Mouse (Mus musculus): ENCODE data around the gene Jak3. TPM values are rescaled to one million over a fixed set of nuclear protein-coding genes. Genes with fewer than 3 reads are reported as not detected.

Jak3 gene
- polyA plus RNA-seq (2017; shearing (Covaris generic)): 100 to 1,000 TPM; 150 to 199 TPM

GRCm38 (mm10) chr8:71676020-71676741 lies at the start of gene Jak3:
TSS of gene Jak3 (plus strand) at chr8:71676296.

GRCm38 (mm10) chr8:71671549-71671965 lies 4.5 kb upstream of the Jak3 start, which contains the start of gene Unc13a:
TSS of gene Unc13a (minus strand) at chr8:71671757.

DNA sequence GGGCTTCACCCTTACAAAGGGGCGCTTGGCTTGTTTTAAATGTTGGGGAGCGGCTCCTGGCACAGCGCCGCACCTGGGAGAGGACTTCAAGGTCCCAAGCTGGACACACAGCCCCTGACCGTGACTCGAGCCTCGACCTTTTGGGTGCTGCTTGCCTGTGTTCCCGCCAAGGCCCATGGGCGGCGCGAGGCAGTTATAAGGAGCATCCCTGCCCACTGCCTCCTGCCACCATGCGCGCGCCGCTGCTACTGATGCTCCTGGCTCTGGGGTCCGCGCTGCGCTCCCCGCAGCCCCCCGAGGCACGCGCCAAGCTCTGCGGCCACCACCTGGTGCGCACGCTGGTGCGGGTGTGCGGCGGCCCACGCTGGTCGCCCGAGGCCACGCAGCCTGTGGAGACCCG lies 12.9 kb downstream of the Jak3 start, which contains the start of gene Insl3:
TSS of gene Insl3 (plus strand) at position 187 of the 400 bp plus-strand sequence.

GRCm38 (mm10) chr8:71701414-71702086 lies 25.5 kb downstream of the Jak3 start, which contains the start of gene B3gnt3:
TSS of gene B3gnt3 (minus strand) at chr8:71701789.

GRCm38 (mm10) chr8:71725122-71725924 lies 49.2 kb downstream of the Jak3 start, which contains the start of gene Fcho1:
TSS of gene Fcho1 (minus strand) at chr8:71725716.

Other genes starting within 250 kb of the Jak3 start
- gene Abhd8, start 212.6 kb upstream of the Jak3 start, polyA plus RNA-seq (2017; shearing (Covaris generic)): 100 to 1,000 TPM; 123 to 182 TPM
- 10 to 100 TPM; 60.4 to 63.2 TPM for gene Mrpl34, start 211.3 kb upstream of the Jak3 start, polyA plus RNA-seq (2017; shearing (Covaris generic))
- gene Dda1, start 207.1 kb upstream of the Jak3 start, polyA plus RNA-seq (2017; shearing (Covaris generic)): 100 to 1,000 TPM in 1 of 2 experiments, 10 to 100 TPM in 1; 83.3 to 115 TPM
- gene Ano8, start 190.3 kb upstream of the Jak3 start, polyA plus RNA-seq (2017; shearing (Covaris generic)): 10 to 100 TPM; 15.7 to 26.6 TPM
- gene Gtpbp3, start 188.2 kb upstream of the Jak3 start, polyA plus RNA-seq (2017; shearing (Covaris generic)): 1 to 10 TPM; 8.7 to 9.3 TPM
- gene Plvap, start 164.5 kb upstream of the Jak3 start, polyA plus RNA-seq (2017; shearing (Covaris generic)): under 1 TPM in 1 of 2 experiments, not detected in 1; 0.20 TPM
- gene Ccdc194, start 150.6 kb upstream of the Jak3 start, polyA plus RNA-seq (2017; shearing (Covaris generic)): 1 to 10 TPM in 1 of 2 experiments, under 1 TPM in 1; 0.36 to 1.0 TPM
- 100 to 1,000 TPM; 106 to 121 TPM for gene Bst2, start 138.8 kb upstream of the Jak3 start, polyA plus RNA-seq (2017; shearing (Covaris generic))
- 10 to 100 TPM; 98.2 to 98.4 TPM for gene Mvb12a, start 133.4 kb upstream of the Jak3 start, polyA plus RNA-seq (2017; shearing (Covaris generic))
- 1 to 10 TPM; 2.2 to 2.7 TPM for gene Tmem221, start 117.4 kb upstream of the Jak3 start, polyA plus RNA-seq (2017; shearing (Covaris generic))
- gene Nxnl1, start 109.7 kb upstream of the Jak3 start, polyA plus RNA-seq (2017; shearing (Covaris generic)): 1 to 10 TPM in 1 of 2 experiments, under 1 TPM in 1; 0.18 to 3.6 TPM
- gene Slc27a1, start 107.4 kb upstream of the Jak3 start, polyA plus RNA-seq (2017; shearing (Covaris generic)): 10 to 100 TPM; 11.2 to 19.8 TPM
- 100 to 1,000 TPM in 1 of 2 experiments, 10 to 100 TPM in 1; 89.3 to 117 TPM for gene Pgls, start 84.1 kb upstream of the Jak3 start, polyA plus RNA-seq (2017; shearing (Covaris generic))
- 10 to 100 TPM in 1 of 2 experiments, 1 to 10 TPM in 1; 7.0 to 10.3 TPM for gene Fam129c, start 78.6 kb upstream of the Jak3 start, polyA plus RNA-seq (2017; shearing (Covaris generic))
- gene Colgalt1, start 65.3 kb upstream of the Jak3 start, polyA plus RNA-seq (2017; shearing (Covaris generic)): 10 to 100 TPM; 33.6 to 41.0 TPM
- under 1 TPM; 0.43 to 0.69 TPM for gene Unc13a, start 4.5 kb upstream of the Jak3 start, polyA plus RNA-seq (2017; shearing (Covaris generic))
- 10 to 100 TPM; 56.0 to 66.2 TPM for gene Insl3, start 12.9 kb downstream of the Jak3 start, polyA plus RNA-seq (2017; shearing (Covaris generic))
- 1 to 10 TPM; 5.9 to 6.5 TPM for gene B3gnt3, start 25.5 kb downstream of the Jak3 start, polyA plus RNA-seq (2017; shearing (Covaris generic))
- gene Fcho1, start 49.4 kb downstream of the Jak3 start, polyA plus RNA-seq (2017; shearing (Covaris generic)): 100 to 1,000 TPM; 219 to 246 TPM
- 10 to 100 TPM in 1 of 2 experiments, 1 to 10 TPM in 1; 7.9 to 11.5 TPM for gene Zfp709, start 205.7 kb downstream of the Jak3 start, polyA plus RNA-seq (2017; shearing (Covaris generic))
- 1 to 10 TPM; 7.0 TPM for gene Zfp882, start 232.3 kb downstream of the Jak3 start, polyA plus RNA-seq (2017; shearing (Covaris generic))
- gene Zfp617, start 232.3 kb downstream of the Jak3 start, polyA plus RNA-seq (2017; shearing (Covaris generic)): 10 to 100 TPM; 14.4 to 15.8 TPM

All from inflammation-experienced regulatory T-cells (primary cell).